Mouse (Mus musculus) heart, embryonic 16.5 days (tissue): ENCODE measurements around the gene Cemip. TPM values are rescaled to one million over a fixed set of nuclear protein-coding genes. Genes with fewer than 3 reads are reported as not detected.

ENCODE experiments used
- ATAC-seq: fragments of 200-750 bp; cut with Nextera tagmentation; replicated peaks from 2 replicates; pipeline ENCODE4 v1.8.0; 2017; ENCODE audit warnings: moderate number of reproducible peaks; ENCODE audit not compliant: insufficient read depth, low FRiP score; ENCODE audit errors: extremely low read depth
- H3K27ac ChIP-seq: fragments of 300-500 bp; sonication (generic); 2 replicates; pipeline ENCODE4 v1.5.1; 2014; ENCODE audit warnings: mild to moderate bottlenecking, low read length, control low read depth, moderate library complexity
- H3K27me3 ChIP-seq: fragments of 300-500 bp; sonication (generic); 2 replicates; pipeline ENCODE4 v1.6.1; 2014; ENCODE audit warnings: low read length, mixed read lengths; ENCODE audit not compliant: control insufficient read depth, insufficient read depth
- H3K36me3 ChIP-seq: fragments of 300-500 bp; sonication (generic); 2 replicates; pipeline ENCODE4 v1.6.1; 2014; ENCODE audit not compliant: control insufficient read depth, insufficient read depth
- H3K4me1 ChIP-seq: fragments of 300-500 bp; sonication (generic); 2 replicates; pipeline ENCODE4 v1.6.1; 2014; ENCODE audit warnings: low read length, mixed read lengths; ENCODE audit not compliant: control insufficient read depth, insufficient read depth
- H3K4me2 ChIP-seq: fragments of 300-500 bp; sonication (generic); 2 replicates; pipeline ENCODE4 v1.6.1; 2014; ENCODE audit warnings: low read depth, mild to moderate bottlenecking, control low read depth, low read length
- H3K4me3 ChIP-seq: fragments of 300-500 bp; sonication (generic); 2 replicates; pipeline ENCODE4 v1.5.1; 2014; ENCODE audit warnings: mild to moderate bottlenecking, control low read depth, low read length
- H3K9ac ChIP-seq: fragments of 300-500 bp; sonication (generic); 2 replicates; pipeline ENCODE4 v1.6.1; 2014; ENCODE audit warnings: low read length, control low read depth
- H3K9me3 ChIP-seq: fragments of 300-500 bp; sonication (generic); replicated peaks from 2 replicates; pipeline ENCODE4 v1.6.1; 2016; ENCODE audit warnings: low read length; ENCODE audit not compliant: control insufficient read depth
- WGBS: fragments of 180-500 bp; shearing (Covaris S2); extraction: QIAGEN DNeasy Blood & Tissue Kit; methylation state at CpG from one replicate; pipeline ENCODE4 v1.1.7; 2014; 5-methylcytosine and 5-hydroxymethylcytosine counted together
- polyA plus RNA-seq: library from polyadenylated mRNA; unstranded; fragments of >200 nt; fragmentation: Nextera tagmentation; extraction: Ambion mirVana; gene quantifications from 2 replicates; pipeline ENCODE4 v1.2.1, GENCODE M21; 2015

The Cemip gene
- polyA plus RNA-seq, 1 experiment from 2014 or later = 0.32 TPM

GRCm38 (mm10) chr7:84001516-84001915 is 84.8 kb downstream of the Cemip start:
- Histone ChIP-seq H3K4me1 (no peaks in the 10 kb centered on the region), H3K36me3 (no peaks in the 10 kb centered on the region), H3K4me2 (no peak overlapping the region), H3K27me3 (no peaks in the 10 kb centered on the region), H3K9ac (no peak overlapping the region), H3K9me3 (no peaks in the 10 kb centered on the region), H3K27ac (no peak overlapping the region), H3K4me3 (no peak overlapping the region)
- WGBS = 86% methylated on average over 3 of the region's 3 CpGs
- ATAC-seq = no peak

GRCm38 (mm10) chr7:84000671-84001070 is 85.6 kb downstream of the Cemip start:
- H3K36me3 ChIP-seq = no peaks in the 10 kb centered on the region
- no peak overlapping the region for H3K4me3 ChIP-seq
- ATAC-seq = no peak
- no peaks in the 10 kb centered on the region for H3K27me3 ChIP-seq
- no peak overlapping the region for H3K4me2 ChIP-seq
- no peaks in the 10 kb centered on the region for H3K9me3 ChIP-seq
- no peak overlapping the region for H3K27ac ChIP-seq
- WGBS = 73% methylated on average over 2 of the region's 2 CpGs
- H3K9ac ChIP-seq = no peak overlapping the region
- H3K4me1 ChIP-seq = no peaks in the 10 kb centered on the region

- Histone ChIP-seq H3K27ac (no peak overlapping the region), H3K4me3 (no peak overlapping the region), H3K9ac (no peak overlapping the region), H3K4me1 (no peaks in the 10 kb centered on the region), H3K4me2 (no peak overlapping the region), H3K36me3 (no peaks in the 10 kb centered on the region), H3K27me3 (no peaks in the 10 kb centered on the region), H3K9me3 (no peaks in the 10 kb centered on the region)
- WGBS = 53% methylated on average over 1 of the region's 1 CpGs
- ATAC-seq = no peak
Measured at GRCm38 (mm10) chr7:83999647-84000046, 86.7 kb downstream of the Cemip start.

- no peak overlapping the region for H3K27ac ChIP-seq
- H3K27me3 ChIP-seq = no peaks in the 10 kb centered on the region
- H3K9me3 ChIP-seq = no peaks in the 10 kb centered on the region
- 88% methylated on average over 1 of the region's 1 CpGs for WGBS
- no peak overlapping the region for H3K9ac ChIP-seq
- no peak for ATAC-seq
- no peaks in the 10 kb centered on the region for H3K36me3 ChIP-seq
- no peak overlapping the region for H3K4me3 ChIP-seq
- H3K4me1 ChIP-seq = no peaks in the 10 kb centered on the region
- H3K4me2 ChIP-seq = no peak overlapping the region
Measured at GRCm38 (mm10) chr7:83994348-83994747, 92.0 kb downstream of the Cemip start.

DNA sequence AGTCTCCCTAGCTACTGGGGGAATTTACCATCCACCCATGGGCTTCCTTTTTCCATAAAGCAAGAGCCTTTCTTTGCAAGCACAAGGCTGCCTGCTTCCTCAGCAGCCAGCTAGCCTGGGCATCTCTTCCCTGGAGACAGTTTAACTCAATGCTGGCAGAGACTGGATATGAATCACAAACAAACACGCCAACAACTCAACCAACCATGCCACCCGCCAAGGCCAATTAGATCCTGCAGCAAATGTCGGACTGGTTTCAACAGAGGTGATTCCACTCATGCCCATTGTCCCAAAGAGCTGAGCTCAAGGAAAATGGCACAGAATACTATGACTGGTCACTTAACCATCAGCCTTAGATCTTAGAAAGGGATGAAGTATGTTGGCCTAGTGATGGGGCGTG is 97.0 kb downstream of the Cemip start:
- Histone ChIP-seq H3K4me1 (no peaks in the 10 kb centered on the region), H3K4me2 (no peak overlapping the region), H3K27ac (no peak overlapping the region), H3K4me3 (no peak overlapping the region), H3K9ac (no peak overlapping the region), H3K36me3 (no peaks in the 10 kb centered on the region), H3K27me3 (no peaks in the 10 kb centered on the region), H3K9me3 (no peaks in the 10 kb centered on the region)
- WGBS = 91% methylated on average over 4 of the region's 4 CpGs
- ATAC-seq = no peak

DNA sequence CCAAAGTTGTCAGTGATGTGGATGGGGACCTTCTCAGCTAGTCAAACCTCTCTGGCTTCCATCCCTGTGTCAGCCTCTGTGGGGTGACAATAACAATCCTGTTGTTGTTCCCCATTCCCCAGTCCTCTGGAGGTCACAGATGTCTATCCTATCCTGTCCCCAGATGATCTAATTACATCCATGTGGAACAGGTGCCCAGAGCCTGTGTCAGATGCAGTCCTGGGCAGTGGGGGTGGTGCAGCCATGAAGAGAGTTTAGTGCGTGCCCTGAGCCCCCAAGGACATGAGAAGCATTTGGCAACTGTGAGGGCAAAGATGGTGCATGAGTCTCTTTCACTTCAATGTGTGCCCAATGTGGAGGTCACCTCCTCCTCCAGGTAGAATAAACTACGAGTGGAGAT is 100.6 kb downstream of the Cemip start:
- Histone ChIP-seq H3K4me1 (no peaks in the 10 kb centered on the region), H3K4me2 (no peak overlapping the region), H3K9ac (no peak overlapping the region), H3K9me3 (no peaks in the 10 kb centered on the region), H3K27ac (no peak overlapping the region), H3K36me3 (no peaks in the 10 kb centered on the region), H3K27me3 (no peaks in the 10 kb centered on the region), H3K4me3 (no peak overlapping the region)
- 78% methylated on average over 2 of the region's 2 CpGs for WGBS
- no peak for ATAC-seq

DNA sequence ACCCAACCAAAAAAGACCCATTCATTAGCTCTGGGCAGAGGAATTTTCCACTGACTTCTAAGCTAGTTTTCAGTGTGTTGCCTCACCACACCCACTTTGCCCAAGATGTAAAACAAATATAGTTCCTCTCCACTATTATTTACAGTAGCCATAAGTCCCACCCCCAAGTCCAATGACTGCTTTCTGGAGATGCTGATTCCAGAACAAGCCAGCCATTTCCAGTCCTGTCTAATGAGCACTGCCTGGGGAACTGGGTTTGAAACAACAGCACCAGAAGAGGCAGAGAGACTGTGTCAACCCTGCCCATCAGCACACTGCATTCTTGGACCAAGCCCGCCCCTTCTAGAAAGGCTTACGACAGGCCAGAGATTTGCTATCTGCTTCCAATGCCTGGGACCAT is 103.7 kb downstream of the Cemip start:
- Histone ChIP-seq H3K9me3 (no peaks in the 10 kb centered on the region), H3K9ac (no peak overlapping the region), H3K27ac (no peak overlapping the region), H3K4me3 (no peak overlapping the region), H3K27me3 (no peaks in the 10 kb centered on the region), H3K4me2 (no peak overlapping the region), H3K36me3 (no peaks in the 10 kb centered on the region), H3K4me1 (peaks cover 4% of the 10 kb centered on the region; the same call in 1 of the 2 replicates)
- WGBS = 48% methylated on average over 2 of the region's 2 CpGs
- no peak for ATAC-seq

DNA sequence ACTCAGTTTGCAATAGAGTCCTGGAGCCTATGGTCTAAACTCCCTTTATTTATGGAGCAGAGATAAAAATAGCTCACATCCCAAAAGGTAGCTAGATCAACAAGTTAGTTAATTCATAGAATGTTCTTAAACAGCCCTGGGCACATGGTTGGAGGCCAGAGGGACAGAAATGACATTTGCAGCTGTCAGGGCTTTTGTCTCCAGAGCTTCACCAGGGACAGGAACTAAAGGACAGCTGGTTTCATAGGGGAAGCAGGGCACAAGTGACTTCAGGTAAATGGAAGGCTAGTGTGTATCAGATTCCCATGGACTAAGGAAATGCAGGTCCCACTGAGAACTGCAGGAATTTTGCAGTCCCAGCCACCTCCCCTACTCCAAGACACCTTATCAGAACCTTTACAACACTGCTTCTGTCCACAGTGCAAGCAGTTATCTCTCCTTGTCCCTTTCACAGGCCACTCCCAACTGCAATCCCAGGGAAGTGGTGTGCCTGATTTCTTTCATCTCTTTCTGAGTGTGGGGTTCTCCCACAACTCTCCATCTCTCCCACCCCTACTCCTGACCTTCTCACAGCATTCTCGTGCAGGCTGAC is 107.3 kb downstream of the Cemip start:
- Histone ChIP-seq H3K9me3 (no peaks in the 10 kb centered on the region), H3K9ac (no peak overlapping the region), H3K27ac (no peak overlapping the region), H3K4me2 (no peak overlapping the region), H3K4me1 (peaks cover 4% of the 10 kb centered on the region; the same call in 1 of the 2 replicates), H3K4me3 (no peak overlapping the region), H3K36me3 (no peaks in the 10 kb centered on the region), H3K27me3 (no peaks in the 10 kb centered on the region)
- no peak for ATAC-seq
- 29% methylated on average over 1 of the region's 1 CpGs for WGBS

DNA sequence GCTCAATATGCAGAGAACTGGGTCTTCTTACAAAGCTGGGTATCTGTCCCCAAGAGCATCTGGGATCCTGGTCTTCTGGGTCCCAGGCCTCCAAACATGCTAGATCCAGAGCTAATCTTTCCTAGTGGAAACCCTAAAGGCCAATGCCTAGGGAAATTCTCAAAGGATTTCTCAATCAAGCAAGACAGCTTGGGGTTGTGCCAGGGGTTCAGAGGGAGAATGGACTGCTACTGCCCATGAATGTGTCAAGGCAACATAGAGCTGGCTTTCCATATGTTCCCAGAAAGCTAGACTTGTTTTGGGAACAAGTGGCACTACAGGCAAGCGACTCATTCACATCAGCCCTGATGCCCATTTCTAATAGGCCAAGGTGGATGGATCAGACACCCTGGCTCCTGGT is 107.9 kb downstream of the Cemip start:
- Histone ChIP-seq H3K27me3 (no peaks in the 10 kb centered on the region), H3K4me1 (peaks cover 4% of the 10 kb centered on the region; the same call in 1 of the 2 replicates), H3K27ac (no peak overlapping the region), H3K9me3 (no peaks in the 10 kb centered on the region), H3K4me2 (no peak overlapping the region), H3K9ac (no peak overlapping the region), H3K36me3 (no peaks in the 10 kb centered on the region), H3K4me3 (no peak overlapping the region)
- no peak for ATAC-seq
- WGBS = 96% methylated on average over 1 of the region's 1 CpGs
